Mouse (Mus musculus): ENCODE measurements around the gene Mgat2. TPM values are rescaled to one million over a fixed set of nuclear protein-coding genes. Genes with fewer than 3 reads are reported as not detected.

Mgat2 gene
- polyA plus RNA-seq, 2 experiments from 2014 or later = 23.3 to 23.5 TPM

DNA sequence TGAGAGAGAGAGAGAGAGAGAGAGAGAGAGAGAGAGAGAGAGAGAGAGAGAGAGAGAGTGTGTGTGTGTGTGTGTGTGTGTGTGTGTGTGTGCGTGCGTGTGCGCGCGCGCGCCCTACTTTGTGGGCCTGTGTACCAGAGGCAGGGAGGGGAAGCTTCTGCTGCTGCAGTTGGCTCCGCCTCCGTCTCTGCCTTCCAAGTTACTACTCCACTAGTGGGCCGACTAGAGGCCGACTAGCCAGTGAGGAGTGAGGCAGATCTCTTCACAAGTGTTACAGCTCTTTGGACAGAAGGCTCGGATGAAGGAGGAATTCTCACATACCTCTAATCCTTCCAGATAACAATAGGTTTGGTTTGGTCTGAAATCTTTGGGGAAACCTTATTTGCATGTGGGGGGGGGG, 4.6 kb upstream of the Mgat2 start:
- no peak for ATAC-seq

DNA sequence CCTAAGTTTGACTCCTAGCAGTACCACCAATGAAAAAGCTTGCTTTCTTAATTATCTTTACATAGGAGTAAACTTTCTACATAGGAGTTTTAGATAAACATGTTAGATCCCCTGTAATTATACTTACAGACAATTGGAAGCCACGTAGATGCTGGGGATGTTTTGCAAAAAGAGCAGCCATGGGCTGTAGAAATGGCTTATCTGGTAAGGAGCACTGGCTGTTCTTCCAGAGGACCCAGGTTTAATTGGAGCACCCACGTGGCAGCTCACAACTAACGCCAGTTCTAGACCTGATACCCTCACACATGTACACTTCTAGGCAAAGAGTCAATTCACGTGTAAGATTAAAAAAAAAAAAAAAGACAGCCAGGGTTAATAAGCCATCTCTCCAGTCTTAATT, 2.2 kb upstream of the Mgat2 start:
- no peak for ATAC-seq

DNA sequence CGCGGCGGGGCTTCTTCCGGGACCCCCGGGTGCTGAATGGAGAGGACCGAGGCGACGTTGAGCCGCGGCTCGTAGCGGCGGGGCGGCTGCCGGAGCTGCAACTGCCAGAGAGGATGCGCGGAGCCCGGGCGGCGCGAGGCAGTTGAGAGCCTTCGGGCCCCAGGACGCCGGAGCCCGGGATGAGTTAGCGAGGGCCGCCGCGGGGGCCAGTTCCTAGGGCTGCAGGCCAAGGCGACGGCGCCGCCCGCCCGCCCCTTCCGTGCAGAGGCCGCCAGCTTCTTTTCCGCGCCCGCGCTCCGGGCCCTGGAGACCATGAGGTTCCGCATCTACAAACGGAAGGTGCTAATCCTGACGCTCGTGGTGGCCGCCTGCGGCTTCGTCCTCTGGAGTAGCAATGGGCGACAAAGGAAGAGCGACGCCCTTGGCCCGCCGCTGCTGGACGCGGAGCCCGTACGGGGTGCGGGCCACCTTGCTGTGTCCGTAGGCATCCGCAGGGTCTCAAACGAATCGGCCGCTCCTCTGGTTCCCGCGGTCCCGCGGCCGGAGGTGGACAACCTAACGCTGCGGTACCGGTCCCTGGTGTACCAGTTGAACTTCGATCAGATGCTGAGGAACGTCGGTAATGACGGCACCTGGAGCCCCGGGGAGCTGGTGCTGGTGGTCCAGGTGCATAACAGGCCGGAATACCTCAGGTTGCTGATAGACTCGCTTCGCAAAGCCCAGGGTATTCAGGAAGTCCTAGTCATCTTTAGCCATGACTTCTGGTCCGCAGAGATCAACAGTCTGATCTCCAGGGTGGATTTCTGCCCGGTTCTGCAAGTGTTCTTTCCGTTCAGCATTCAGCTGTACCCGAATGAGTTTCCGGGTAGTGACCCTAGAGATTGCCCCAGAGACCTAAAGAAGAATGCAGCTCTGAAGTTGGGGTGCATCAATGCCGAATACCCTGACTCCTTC, 662 bp downstream of the Mgat2 start:
- ATAC-seq = peak; percentile 34

- ATAC-seq = no peak
Observed at GRCm38 (mm10) chr12:69185371-69185770, 1.4 kb downstream of the Mgat2 start.

GRCm38 (mm10) chr12:69186811-69187471, 3.0 kb downstream of the Mgat2 start:
- ATAC-seq = no peak

- no peak for ATAC-seq
Observed at GRCm38 (mm10) chr12:69190074-69190473, 6.1 kb downstream of the Mgat2 start.

- ATAC-seq = peak; percentile 53
Observed at GRCm38 (mm10) chr12:69190522-69190921, 6.6 kb downstream of the Mgat2 start.

- no peak for ATAC-seq
Observed at GRCm38 (mm10) chr12:69191396-69191795, 7.4 kb downstream of the Mgat2 start.

- ATAC-seq = no peak
Observed at GRCm38 (mm10) chr12:69192637-69193036, 8.7 kb downstream of the Mgat2 start.

GRCm38 (mm10) chr12:69196444-69197377, 12.8 kb downstream of the Mgat2 start, which contains the start of gene Gm49383:
Gene Gm49383, minus strand, starts transcription at chr12:69197104.
- ATAC-seq = peak; percentile 64

DNA sequence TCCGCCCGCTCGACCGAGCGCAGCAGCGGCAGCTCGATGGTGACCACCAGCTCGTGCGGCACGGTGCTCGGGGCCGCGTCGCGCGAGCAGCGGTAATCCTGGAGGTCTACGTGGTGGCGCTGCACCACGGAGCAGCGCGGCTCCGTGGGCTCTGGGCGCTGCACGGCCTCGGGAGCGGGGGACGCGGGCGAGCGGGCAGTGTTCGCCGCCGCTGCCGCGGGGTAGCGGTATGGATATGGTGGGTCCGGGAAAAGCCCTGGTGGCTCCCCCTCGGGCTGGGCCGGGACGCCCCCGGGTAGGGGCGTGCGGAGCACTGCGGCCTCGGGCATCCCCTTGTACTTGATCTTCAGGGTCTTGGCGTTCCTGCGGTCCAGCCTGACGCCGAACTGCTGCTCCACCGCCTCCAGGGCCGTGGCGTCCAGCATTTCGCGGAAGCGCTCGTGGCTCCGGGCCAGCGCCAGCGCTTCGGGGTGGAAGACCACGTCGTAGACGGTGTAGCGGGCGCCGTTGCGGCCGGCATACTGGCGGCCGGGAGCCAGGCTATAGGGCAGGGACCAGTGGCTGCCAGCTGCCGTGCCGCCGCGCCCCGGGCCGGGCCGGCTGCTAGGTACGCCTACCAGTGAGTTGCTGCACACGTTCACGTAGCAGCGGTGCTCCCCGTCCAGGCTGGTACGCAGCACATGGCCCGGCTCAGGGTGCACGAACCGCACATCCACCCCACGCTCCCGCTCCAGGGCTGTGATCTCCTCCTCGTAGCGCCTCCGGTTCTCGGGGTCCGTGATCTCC, 13.6 kb downstream of the Mgat2 start:
- ATAC-seq = peak; percentile 70

- ATAC-seq = peak; percentile 4
Observed at GRCm38 (mm10) chr12:69198164-69198535, 14.2 kb downstream of the Mgat2 start, which contains the start of gene Dnaaf2. Gene Dnaaf2, minus strand, starts transcription at chr12:69198429.

GRCm38 (mm10) chr12:69198985-69199384, 15.0 kb downstream of the Mgat2 start:
- ATAC-seq = no peak

DNA sequence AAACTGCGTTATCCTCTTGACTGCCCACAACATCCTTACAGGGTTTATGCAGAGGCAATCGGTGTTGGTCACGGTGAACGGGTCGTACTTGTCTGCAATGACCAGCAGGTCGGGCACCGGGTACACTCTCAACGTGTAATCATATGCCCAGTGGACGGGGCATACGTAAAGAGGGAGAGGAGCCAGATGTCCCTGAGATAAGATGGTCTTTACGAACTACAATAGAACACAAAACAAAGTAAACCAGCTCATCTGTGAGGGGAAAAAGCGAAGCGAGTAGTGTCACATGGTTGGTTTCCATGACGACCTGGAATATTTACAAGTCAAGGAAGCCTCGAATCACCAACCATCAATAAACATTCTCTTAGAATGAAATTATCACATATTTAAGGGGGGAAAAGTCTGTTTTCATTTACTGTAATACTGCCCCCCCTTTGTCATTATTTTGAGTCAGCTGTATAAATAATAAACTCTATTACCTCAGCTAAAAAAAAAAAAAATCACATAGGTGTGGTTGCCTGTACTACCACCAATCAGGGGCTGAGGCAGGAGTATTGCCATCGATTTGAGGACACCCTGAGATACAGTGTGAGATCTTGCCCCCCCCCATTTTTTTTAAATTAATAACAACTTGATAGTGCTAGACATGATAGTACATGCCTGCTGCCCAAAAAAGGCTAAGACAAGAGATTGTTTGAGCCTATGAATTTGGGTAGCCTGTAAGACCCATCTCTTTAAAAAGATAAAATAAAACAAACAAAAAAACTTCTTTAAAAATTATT, 20.3 kb downstream of the Mgat2 start, which contains the start of gene Gm49384:
Gene Gm49384 (minus strand): TSS at position 216 of the 782 bp plus-strand sequence.
- peak; percentile 23 for ATAC-seq

DNA sequence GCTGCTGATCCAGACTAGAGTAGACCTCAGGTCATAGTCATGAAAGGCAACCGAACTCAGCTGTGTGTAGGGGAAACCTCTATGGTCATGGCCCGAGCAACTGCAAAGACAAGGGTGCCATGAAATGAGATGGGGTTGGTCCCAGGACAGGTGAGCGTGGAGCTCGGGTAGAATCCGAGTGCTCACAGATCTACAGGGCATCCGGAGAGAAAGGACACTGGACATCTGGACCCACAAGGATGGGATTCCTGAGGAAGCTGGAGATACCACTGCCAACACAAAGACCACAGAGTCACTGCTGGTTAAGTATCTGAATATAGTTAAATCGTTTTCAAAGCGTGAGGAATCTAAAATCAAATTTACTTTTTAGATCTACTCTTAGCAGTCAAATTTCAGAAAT, 23.4 kb downstream of the Mgat2 start:
- ATAC-seq = no peak

DNA sequence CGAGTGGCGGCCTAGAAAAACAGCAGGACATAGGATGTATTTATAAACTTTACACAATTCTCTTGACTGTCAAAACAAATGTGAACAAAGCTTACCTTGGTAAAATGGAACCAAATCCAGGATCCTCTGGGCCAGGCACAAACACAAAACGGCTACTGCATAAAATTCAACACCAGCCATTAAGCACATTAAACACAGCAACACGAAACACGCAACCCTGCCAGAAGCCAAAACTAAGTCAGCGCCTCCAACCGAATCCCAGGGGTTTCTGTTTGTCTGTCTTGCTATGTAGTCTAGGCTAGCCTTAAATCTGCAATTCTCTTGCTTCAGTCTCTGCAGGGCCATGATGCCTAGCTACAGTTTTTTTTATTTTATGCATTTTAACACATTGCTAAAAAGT, 24.0 kb downstream of the Mgat2 start:
- no peak for ATAC-seq

- ATAC-seq = no peak
Observed at GRCm38 (mm10) chr12:69208520-69208919, 24.6 kb downstream of the Mgat2 start.

- no peak for ATAC-seq
Observed at GRCm38 (mm10) chr12:69210056-69210979, 26.4 kb downstream of the Mgat2 start.

DNA sequence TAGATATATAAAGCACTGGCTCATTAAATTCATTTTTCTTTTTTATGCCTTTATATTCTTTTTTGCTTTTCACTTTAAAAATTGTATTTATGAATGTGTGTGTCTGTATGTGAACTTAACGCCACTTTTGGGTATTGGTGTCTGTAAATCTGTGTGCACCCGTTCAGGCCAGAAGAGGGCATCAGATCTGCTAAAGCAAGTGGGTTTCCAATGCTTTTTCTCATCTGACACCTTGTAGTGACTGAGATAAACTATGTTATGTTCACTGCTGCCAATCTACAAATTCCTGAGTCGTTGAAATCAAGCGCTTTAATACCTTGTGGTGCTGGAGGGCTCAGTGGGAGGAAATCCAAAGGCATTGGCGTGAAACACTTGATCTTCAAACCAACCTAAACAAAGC, 27.1 kb downstream of the Mgat2 start:
- ATAC-seq = no peak

All from activated CD4-positive, CD25-positive, alpha-beta regulatory T cell, adult 4 months (primary cell).